Mouse (Mus musculus) T-cell, adult 2 months (primary cell): ENCODE results near the gene Fcho2.

Source experiments
- DNase-seq: peaks from one replicate; pipeline ENCODE4 v3.0.0; 2022; ENCODE audit warnings: low spot score

The Fcho2 gene

DNA sequence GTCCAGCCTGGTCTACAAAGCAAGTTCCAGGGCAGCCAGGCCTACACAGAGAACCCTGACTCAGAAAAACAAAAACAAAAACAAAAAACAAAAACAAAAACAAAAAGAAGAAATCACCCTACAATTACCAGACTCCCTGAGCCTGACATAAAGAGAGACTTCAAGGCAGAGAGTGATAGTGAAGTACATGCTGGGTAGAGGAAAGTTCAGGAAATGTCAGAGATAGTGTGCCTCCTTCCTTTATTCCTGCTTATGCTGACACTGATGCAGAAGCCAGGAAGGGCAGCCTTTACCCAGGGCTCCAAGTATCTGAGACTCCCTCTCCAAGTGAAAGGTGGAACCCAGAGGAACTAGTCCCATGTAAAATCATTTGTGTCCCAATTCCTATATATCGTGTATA lies 10.8 kb downstream of the Fcho2 start:
- no peak for DNase-seq

DNA sequence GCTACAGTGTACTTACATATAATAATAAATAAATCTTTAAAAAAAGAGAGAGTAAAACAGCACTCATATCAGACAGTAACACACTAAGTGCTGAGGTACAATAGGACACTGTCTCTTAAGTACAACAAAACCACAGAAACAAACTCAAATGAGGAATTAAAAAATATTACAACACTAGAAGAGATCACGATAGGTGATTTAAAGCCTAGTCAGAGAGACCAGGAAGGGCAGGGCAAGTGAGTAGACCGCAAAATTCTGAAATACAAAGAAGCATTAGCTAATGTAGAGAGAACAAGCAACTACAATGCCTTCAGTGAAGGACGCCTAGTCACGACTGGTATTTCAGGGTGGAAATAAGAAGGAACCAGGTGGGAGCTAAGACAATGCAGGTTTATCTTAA lies 11.6 kb downstream of the Fcho2 start:
- DNase-seq: no peak

DNA sequence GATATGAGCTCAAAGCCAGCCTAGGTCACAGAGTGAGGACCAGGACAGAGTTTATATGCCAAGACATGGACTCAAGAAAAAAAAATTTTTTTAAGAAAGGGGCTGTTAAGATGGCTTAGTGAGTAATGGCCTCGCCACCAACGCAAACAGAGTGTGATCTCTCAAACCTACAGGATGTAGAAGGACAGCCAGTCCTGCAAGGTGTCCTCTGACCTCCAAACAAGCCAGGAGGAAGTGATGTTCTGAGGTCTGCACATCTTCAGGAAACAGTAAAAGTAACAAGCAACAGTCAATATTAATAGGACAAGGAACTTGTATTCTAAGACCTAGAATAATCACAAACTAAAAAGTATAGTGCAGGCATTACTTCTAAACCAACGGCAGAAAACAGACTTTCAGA lies 12.3 kb downstream of the Fcho2 start:
- DNase-seq: no peak

DNA sequence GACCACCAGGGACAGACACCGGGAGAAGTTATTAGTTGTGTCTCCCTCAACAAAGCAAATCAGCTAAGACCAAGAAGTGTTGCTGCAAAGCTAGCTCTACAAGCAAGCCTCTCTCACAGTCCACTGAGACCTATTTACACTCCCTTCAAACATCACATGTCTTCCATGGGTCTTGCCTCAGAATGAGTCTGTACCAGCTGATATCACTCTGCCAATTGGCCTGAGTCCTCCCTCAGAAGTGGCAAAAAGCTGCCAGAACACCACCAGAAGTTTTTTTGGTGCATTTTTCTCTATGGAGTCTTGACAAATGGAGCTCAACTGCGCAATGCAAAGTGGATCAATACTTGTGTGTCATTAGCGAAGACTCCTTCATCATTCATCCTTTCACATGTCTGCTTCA lies 19.7 kb downstream of the Fcho2 start:
- no peak for DNase-seq

DNA sequence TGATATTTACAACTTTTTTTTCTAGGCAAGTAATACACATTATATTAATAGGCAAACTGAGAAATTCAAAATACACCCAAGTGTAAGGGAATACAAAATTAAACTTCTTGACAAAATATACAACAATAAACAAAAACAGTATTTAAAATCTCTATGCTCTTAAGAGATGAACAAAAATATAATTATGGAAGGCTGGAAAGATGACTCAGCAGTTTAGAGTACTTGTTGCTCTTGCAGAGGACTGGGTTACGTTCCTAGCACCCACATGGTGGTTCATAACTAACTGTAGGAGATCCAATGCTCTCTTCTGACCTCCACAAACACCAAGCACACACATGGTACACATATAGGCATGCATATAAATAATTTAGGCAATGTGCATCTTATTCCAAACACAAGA lies 22.4 kb downstream of the Fcho2 start:
- DNase-seq: no peak

DNA sequence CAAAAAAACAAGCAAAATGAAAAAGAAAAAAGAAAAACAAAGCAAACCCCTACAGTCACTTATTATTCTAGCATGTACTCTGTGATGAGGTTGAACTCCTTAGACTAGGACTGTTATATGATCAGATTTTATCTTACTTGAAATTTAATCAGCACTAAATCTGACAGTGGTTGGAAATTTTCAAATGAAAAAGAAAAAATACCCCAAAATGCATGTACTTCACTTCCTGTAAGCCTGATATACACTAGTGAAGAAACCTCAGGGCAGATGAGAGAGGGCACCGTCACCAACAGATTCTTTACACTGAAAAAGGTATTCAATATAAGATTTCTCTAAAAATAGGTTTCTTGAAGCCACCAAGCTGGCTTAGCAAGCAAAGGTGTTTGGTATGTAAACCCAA lies 23.6 kb downstream of the Fcho2 start:
- DNase-seq: no peak

DNA sequence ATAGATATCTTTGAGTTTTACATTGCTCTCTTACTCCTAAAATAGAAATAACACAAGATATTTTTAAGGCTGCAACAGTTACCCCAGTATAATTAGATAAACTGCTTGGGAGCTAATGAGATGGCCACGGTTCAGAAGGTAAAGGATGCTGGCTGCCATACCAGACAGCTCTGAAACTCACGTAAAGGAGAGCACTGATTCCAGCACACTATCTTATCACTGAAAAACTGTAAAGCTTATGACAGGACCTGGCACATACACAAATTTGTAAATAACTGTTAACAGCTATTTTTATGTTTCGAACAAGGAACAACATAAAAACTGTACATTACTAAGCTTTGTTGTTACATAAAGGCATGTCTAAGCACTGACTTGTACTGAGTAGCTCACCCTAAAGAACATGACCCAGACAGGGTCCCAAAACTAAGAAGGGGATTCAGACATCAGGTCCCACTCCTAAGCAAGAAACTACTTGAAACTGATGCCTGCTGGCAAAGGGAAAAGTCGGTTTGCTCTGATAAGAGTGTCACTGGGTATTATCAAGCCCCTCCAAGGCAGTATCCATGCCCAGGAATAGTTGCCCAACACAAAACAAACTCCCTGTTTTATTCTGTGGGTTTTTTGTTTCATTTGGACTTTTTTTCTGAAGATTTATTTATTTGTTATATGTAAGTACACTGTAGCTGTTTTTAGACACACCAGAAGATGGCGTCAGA lies 28.1 kb downstream of the Fcho2 start:
- DNase-seq: no peak

DNA sequence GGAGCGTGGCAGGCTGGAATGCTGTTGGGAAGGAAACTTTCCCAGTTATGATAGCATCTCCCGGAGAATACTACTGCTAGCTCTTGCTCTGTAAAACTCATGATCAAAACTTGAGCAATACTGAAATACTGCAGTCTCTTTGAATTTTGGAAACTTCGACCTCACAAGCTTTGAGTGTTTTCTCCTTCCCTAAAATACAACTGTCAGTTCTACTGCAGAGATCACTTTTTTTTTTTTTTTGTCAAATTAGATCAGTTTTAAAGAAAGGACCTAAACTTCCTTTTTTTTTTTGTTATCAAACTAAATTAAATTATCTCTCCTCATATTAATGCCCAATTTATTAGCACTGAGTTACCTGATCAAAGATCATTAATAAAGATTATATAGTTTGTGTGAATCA lies 37.3 kb downstream of the Fcho2 start:
- no peak for DNase-seq

DNA sequence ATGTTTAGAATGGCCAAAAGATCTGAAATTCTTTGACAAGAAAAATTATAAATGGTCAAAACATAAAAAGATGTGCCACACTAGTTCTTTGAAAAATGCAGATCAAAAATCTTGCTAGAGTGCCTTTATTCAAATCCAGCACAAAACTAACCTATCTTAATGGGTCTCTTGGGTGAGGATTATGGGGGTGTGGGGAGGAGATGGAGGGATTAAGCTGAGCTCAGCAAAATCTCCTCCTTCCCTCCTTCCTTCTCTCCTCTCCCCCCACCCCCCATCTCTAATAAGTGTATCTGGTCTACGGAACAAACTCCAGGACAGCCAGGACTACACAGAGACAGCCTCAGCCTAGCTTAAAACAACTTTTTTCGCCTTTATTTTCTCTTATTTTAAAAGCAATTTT lies 43.8 kb downstream of the Fcho2 start:
- DNase-seq: no peak

DNA sequence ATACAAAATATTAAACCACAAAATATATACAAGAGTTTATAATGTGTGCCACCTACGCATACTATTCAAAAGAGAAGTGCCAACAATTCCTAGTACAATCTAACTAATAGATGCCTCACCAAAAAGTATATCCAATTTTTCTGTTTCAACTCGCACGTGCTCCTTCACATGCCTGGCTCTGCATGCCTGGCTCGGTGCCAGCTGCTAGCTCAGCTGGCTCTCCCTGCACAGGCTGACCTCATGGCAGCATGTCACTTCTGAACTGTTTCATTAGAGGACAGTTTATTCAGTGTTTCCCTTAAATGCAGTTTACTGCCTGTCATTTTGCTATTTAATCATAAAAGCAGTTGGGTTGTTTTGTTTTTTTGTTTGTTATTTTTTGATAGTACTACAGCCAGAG lies 46.9 kb downstream of the Fcho2 start:
- no peak for DNase-seq

DNA sequence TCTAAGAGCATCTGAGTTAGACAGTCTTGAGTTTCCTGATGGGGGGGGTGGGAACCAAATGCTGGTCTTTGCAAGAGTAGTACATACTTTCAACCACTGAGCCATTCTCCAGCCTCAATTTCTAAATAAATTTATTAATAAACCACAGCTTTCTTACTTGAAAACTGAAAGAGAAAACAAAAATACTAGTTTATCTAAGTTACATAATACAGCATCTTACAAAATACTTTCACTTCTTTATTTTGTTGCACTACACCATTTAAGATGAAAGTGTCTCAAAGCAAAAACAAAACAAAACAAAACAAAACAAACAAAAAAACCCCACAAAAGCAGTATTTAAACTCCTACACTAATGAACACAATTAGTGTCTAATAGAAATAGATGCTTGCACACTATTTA lies 53.5 kb downstream of the Fcho2 start:
- no peak for DNase-seq

DNA sequence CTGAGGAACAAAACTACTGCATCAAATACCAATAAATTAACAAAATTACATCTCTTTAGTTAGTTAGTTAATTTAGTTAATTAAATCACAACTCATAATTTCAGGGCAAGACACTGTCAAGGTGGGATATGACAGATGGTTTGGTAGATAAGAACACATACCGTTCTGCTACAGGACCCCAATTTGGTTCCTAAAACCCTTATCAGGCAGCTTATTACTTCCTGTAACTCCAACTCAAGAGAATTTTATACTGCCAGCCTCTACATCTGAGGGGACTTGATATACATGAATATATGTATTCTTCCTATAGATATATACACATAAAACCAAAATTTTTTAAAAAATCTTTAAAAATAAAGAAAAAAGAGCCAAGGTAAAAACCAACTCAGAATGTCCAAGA lies 59.4 kb downstream of the Fcho2 start:
- DNase-seq: no peak

DNA sequence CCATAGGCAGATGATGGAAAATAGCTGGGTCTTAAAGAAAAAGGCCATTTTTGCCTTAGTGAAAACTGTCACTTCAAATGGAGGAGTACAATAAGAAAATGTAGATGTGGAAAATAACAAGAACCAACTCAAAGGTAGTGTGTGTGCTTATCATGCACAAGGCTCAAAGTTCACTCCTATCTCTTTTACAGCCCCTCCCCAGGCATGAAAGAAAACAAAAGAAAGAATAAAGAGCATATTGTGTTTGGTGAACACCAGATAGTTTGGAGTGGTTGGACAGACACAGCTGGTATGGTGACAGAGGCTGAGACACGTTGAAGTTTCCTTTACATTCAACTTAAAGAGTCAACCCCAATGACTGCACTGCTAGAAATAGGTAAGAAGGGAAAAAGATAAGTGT lies 70.6 kb downstream of the Fcho2 start:
- DNase-seq: no peak

DNA sequence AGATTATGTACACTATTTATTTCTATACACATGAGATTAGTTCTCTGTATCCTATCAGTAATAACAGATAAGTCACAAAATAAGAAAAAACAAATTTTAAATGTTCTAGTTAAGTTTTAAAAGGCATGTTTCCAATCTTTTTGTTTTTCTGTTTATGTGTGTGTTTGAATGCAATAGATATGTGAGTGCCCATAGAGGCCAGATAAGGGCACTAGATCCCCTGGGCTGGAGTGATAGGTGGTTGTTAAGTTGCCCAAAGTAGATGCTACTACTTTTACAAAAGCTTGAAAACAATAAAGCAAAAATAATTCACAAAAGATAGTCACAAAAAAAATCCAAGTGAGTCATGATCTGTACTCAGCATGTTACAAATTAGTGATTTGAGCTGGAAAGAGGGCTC lies 71.4 kb downstream of the Fcho2 start:
- no peak for DNase-seq

DNA sequence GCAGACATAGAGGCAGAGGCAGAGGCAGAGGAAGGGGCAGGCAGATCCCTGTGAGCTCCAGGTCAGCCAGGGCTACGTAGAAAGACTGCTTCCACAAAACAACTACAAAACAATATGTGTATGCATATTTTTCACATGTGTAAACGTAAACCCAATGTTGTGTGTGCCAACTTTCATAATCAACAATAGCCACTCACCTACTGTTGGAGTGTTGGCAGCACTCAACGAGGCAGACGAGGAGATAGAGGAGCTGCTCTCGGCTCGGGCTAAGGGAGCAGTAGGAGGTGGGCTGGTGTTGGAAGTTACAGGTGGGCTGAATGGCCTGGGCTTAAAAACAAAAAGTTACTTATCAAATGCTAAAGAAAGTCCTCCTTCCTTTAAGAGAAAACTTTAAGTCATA lies 72.0 kb downstream of the Fcho2 start:
- DNase-seq: no peak

DNA sequence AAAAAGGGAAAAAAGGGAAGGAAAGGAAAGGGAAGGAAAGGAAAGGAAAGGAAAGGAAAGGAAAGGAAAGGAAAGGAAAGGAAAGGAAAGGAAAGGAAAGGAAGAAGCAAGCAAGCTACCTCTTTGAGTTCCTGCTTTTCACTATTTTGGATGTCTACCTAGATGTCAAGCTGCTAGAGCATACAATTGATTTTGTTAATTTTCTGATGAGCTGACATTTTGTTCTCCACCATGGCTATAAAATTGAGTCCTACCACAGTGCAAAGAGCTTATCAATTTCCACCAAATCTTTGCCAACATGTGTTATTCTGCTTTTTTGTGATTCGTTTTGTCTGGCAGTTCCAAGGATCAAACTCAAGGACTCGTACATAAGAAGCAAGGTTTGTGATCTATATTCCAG lies 77.0 kb downstream of the Fcho2 start:
- no peak for DNase-seq

DNA sequence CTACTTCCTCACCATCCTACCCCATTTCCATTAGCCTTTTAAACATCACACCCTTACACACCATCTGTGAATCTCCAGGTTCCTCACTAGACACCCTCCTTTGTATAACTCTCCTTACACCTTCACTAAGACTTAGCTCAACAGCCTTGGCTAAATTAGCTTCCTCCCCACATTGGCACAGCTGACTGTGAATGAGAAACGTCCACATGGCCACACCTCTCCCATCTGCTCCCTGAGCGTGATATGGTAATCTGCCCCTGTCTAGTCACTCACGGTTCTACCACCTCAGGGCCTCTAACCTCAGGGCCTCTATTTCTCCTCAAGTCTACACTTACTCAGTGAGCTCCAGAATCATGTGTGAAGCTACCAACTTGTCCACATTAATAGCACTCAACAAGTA lies 82.0 kb downstream of the Fcho2 start:
- DNase-seq: no peak

DNA sequence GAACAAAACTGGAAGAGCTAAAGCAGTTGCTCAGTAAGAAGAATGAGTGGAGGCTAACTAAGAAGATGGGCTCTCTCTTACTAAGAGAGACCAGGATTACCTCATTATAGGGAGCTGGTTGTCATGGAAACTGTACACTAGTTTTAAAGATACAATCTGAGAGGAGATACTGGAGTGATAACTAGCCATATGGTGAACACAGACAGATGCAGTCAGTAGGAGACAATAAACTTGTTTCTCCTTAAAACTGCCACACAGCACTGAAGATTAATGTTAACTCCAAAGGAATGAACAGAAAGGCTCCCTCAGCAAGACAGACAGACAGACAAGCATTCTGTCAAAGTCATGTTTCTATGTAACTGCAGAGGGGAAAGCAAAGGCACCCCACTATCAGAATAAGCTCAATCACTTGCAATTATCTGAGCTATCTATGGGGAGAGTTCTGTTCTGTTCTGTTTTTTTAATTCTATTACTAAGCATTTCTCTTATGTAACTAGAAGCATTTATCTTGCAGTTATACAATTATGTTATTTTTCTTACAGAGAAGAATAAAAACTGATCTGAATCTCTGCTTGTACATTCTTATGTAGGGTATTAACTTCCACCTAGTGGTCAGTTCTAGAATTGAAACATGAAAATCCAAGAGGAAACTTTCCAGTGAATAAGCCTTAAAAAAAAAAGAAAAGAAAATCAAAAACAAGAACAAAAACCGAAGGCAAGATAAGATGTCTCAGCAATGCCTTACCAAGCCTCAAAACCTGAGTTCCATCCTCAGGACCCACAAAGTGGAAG lies 85.8 kb downstream of the Fcho2 start:
- no peak for DNase-seq

DNA sequence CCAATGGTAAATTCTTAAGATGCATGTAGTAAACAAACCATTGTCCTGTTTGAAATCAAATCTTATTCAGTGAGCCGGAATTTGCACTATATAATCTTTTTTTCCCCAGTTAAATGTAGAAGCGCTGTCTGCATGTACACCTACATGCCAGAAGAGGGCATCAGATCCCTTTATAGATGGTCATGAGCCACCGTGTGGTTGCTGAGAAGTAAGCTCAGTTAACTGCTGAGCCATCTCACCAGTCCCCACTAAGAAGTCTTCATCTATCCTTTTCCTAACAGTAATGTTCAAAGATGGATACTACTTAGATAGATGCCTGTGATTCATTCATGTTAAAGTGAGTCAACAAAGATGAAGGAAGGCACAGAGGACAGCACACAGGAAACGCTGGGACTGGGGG lies 88.8 kb downstream of the Fcho2 start:
- DNase-seq: no peak

DNA sequence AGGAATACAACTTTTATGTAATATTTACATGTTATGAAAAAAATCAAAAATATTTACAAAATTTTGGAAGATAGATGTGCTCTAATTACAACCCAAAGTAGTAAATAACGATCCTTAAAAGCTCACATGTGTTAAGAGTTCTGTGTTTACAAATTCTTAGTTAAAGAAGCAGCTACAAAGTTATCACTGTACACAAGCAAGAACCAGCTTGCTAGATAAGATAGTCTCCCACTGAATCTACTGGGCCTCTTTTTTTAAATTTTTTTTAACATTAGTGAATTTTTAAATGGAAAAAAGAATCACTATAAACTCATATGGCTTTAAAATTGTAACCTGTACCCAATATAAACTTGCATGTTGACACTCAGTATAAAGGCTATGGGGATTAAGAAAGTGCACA lies 91.8 kb downstream of the Fcho2 start:
- no peak for DNase-seq

DNA sequence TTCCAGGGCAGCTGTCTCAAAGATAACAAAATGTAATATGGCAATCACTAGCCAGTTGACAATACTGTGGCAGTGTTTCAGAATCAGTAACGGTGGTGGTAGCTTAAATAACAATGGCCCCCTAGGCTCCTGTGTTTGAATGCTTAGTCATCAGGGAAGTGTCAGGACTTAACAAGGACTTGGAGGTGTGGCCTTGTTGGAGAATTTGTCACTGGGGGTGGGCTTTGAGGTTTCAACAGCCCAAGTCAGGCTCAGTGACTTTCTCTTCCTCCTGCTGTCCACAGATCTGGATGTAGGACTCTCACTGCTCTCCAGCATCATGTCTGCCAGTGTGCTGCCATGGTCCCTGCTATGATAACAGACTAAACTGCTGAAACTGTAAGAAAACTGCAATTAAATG lies 93.0 kb downstream of the Fcho2 start:
- no peak for DNase-seq

DNA sequence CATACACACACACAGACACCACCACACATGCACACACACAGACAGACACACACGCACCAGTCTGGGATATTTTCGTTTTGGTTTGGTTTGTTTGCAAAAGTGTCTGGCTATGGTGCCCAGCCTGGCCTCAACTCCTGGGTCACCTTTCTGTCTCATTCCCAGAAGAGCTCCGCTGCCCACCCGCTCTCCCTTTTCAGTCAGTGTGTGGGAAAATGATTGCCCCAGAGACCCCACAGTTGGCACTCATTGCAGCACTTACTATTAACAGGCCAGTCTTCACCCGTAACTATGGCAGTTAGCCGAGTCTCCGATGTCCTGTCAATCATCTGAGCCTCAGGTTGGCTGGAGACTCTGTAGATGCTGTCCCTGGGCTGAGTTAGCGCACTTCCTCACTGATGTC lies 99.1 kb downstream of the Fcho2 start:
- no peak for DNase-seq

DNA sequence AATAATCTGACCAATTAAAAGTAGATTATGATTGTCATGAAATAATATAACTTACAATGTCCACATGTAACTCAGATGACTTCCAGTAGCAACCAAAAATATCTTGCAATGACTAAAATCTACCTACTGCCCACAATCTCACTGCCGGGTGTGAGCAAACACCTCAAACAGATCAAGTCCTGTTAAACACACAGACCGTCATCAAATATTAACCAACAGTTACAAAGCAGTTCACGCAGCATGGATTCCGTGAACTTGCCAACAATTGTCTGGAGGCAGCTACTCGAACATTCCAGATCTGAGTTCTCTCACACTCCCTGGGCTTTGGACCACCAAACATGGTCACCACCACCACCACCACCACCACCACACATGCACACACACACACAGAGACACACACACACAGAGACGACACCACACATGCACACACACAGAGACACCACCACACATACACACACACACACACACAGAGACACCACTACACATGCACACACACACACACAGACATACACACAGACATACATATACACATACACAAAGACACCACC lies 99.7 kb downstream of the Fcho2 start:
- DNase-seq: no peak

DNA sequence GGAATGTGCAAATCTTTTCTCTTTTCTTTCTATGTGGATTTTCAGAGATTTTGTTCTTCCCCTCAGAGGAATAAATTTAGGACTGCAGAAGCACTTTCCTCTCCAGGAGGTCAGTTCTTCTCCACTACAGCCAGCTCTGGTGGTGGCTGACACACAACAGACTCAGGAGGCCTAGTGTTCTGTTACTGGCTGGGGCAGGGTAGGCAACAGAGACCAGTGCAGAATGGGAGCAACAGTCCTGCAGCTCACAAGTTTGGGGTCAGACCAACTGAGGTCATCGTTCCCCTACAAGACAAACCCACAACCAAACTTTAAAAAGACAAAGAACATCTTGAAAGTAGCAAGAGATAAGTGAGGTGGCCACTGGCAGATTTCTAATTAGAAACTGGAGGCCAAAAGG lies 104.6 kb downstream of the Fcho2 start:
- DNase-seq: no peak
